Mouse (Mus musculus): ENCODE results near the gene Dram1. TPM values are rescaled to one million over a fixed set of nuclear protein-coding genes. Genes with fewer than 3 reads are reported as not detected.

Dram1 gene
- polyA plus RNA-seq, 1 experiment from 2014 or later, result 1.0 TPM

- no peaks in the 10 kb centered on the region for H3K4me1 ChIP-seq
- ATAC-seq (ENCODE audit: low FRiP score, low read depth), result no peak
- H3K4me2 ChIP-seq (replicated peaks), result no peak overlapping the region
- H3K36me3 ChIP-seq, result peaks cover 10% of the 10 kb centered on the region
- no peaks in the 10 kb centered on the region for H3K9me3 ChIP-seq
- H3K9ac ChIP-seq, result no peak overlapping the region
- H3K4me3 ChIP-seq, result no peak overlapping the region
- no peaks in the 10 kb centered on the region for H3K27me3 ChIP-seq
- WGBS, result 61% methylated on average over 6 of the region's 6 CpGs
- no peak overlapping the region for H3K27ac ChIP-seq
Observed at GRCm38 (mm10) chr10:88404220-88404619, 25.3 kb upstream of the Dram1 start.

GRCm38 (mm10) chr10:88403021-88403420 lies 24.1 kb upstream of the Dram1 start:
- 90% methylated on average over 4 of the region's 4 CpGs for WGBS
- no peak for ATAC-seq (ENCODE audit: low FRiP score, low read depth)
- Histone ChIP-seq H3K9me3 (no peaks in the 10 kb centered on the region), H3K4me2 (replicated peaks) (no peak overlapping the region), H3K9ac (no peak overlapping the region), H3K36me3 (peaks cover 10% of the 10 kb centered on the region), H3K27ac (no peak overlapping the region), H3K27me3 (no peaks in the 10 kb centered on the region), H3K4me1 (no peaks in the 10 kb centered on the region), H3K4me3 (no peak overlapping the region)

- Histone ChIP-seq H3K9me3 (no peaks in the 10 kb centered on the region), H3K27ac (no peak overlapping the region), H3K27me3 (no peaks in the 10 kb centered on the region), H3K4me3 (no peak overlapping the region), H3K36me3 (peaks cover 10% of the 10 kb centered on the region), H3K9ac (no peak overlapping the region), H3K4me2 (replicated peaks) (no peak overlapping the region), H3K4me1 (no peaks in the 10 kb centered on the region)
- 84% methylated on average over 5 of the region's 5 CpGs for WGBS
- ATAC-seq (ENCODE audit: low FRiP score, low read depth), result no peak
Observed at GRCm38 (mm10) chr10:88399271-88399670, 20.4 kb upstream of the Dram1 start.

- Histone ChIP-seq H3K4me3 (no peak overlapping the region), H3K4me2 (replicated peaks) (no peak overlapping the region), H3K27ac (no peak overlapping the region), H3K36me3 (peaks cover 10% of the 10 kb centered on the region), H3K4me1 (no peaks in the 10 kb centered on the region), H3K9ac (no peak overlapping the region), H3K27me3 (no peaks in the 10 kb centered on the region), H3K9me3 (no peaks in the 10 kb centered on the region)
- no peak for ATAC-seq (ENCODE audit: low FRiP score, low read depth)
- WGBS, result 73% methylated on average over 6 of the region's 6 CpGs
Observed at GRCm38 (mm10) chr10:88398668-88399243, 19.9 kb upstream of the Dram1 start.

- Histone ChIP-seq H3K27ac (no peak overlapping the region), H3K9ac (no peak overlapping the region), H3K4me3 (no peak overlapping the region), H3K4me2 (replicated peaks) (no peak overlapping the region), H3K27me3 (no peaks in the 10 kb centered on the region), H3K4me1 (peaks cover 14% of the 10 kb centered on the region), H3K36me3 (no peaks in the 10 kb centered on the region), H3K9me3 (no peaks in the 10 kb centered on the region)
- 76% methylated on average over 9 of the region's 9 CpGs for WGBS
- no peak for ATAC-seq (ENCODE audit: low FRiP score, low read depth)
Observed at GRCm38 (mm10) chr10:88392181-88392847, 13.4 kb upstream of the Dram1 start.

- H3K4me3 ChIP-seq, result no peak overlapping the region
- H3K4me1 ChIP-seq, result peaks cover 14% of the 10 kb centered on the region
- H3K27me3 ChIP-seq, result no peaks in the 10 kb centered on the region
- ATAC-seq (ENCODE audit: low FRiP score, low read depth), result no peak
- H3K4me2 ChIP-seq (replicated peaks), result no peak overlapping the region
- no peak overlapping the region for H3K9ac ChIP-seq
- WGBS, result 86% methylated on average over 9 of the region's 9 CpGs
- no peaks in the 10 kb centered on the region for H3K36me3 ChIP-seq
- H3K9me3 ChIP-seq, result no peaks in the 10 kb centered on the region
- H3K27ac ChIP-seq, result no peak overlapping the region
Observed at GRCm38 (mm10) chr10:88391495-88391894, 12.6 kb upstream of the Dram1 start.

GRCm38 (mm10) chr10:88390096-88390790 lies 11.4 kb upstream of the Dram1 start:
- 30% methylated on average over 10 of the region's 10 CpGs for WGBS
- Histone ChIP-seq H3K9me3 (no peaks in the 10 kb centered on the region), H3K27ac (no peak overlapping the region), H3K27me3 (no peaks in the 10 kb centered on the region), H3K36me3 (no peaks in the 10 kb centered on the region), H3K4me2 (replicated peaks) (peak overlapping the region; percentile 17; the same call in 1 of the 2 replicates), H3K9ac (no peak overlapping the region), H3K4me3 (no peak overlapping the region), H3K4me1 (peaks cover 14% of the 10 kb centered on the region)
- no peak; the same call in 1 of the 2 replicates for ATAC-seq (ENCODE audit: low FRiP score, low read depth)

GRCm38 (mm10) chr10:88389576-88389975 lies 10.7 kb upstream of the Dram1 start:
- Histone ChIP-seq H3K9me3 (no peaks in the 10 kb centered on the region), H3K27ac (no peak overlapping the region), H3K4me1 (peaks cover 14% of the 10 kb centered on the region), H3K4me3 (no peak overlapping the region), H3K27me3 (no peaks in the 10 kb centered on the region), H3K4me2 (replicated peaks) (no peak overlapping the region), H3K36me3 (no peaks in the 10 kb centered on the region), H3K9ac (no peak overlapping the region)
- ATAC-seq (ENCODE audit: low FRiP score, low read depth), result no peak
- WGBS, result 25% methylated on average over 4 of the region's 4 CpGs

- Histone ChIP-seq H3K9me3 (no peaks in the 10 kb centered on the region), H3K9ac (no peak overlapping the region), H3K27me3 (no peaks in the 10 kb centered on the region), H3K27ac (no peak overlapping the region), H3K4me1 (peaks cover 20% of the 10 kb centered on the region), H3K4me3 (no peak overlapping the region), H3K4me2 (replicated peaks) (no peak overlapping the region), H3K36me3 (no peaks in the 10 kb centered on the region)
- WGBS, result 75% methylated on average over 6 of the region's 6 CpGs
- ATAC-seq (ENCODE audit: low FRiP score, low read depth), result no peak
Observed at GRCm38 (mm10) chr10:88386251-88386650, 7.4 kb upstream of the Dram1 start.

GRCm38 (mm10) chr10:88385758-88386157 lies 6.9 kb upstream of the Dram1 start:
- Histone ChIP-seq H3K4me2 (replicated peaks) (no peak overlapping the region), H3K9me3 (no peaks in the 10 kb centered on the region), H3K36me3 (no peaks in the 10 kb centered on the region), H3K9ac (no peak overlapping the region), H3K4me1 (peaks cover 25% of the 10 kb centered on the region), H3K27me3 (no peaks in the 10 kb centered on the region), H3K27ac (no peak overlapping the region), H3K4me3 (no peak overlapping the region)
- 74% methylated on average over 6 of the region's 6 CpGs for WGBS
- ATAC-seq (ENCODE audit: low FRiP score, low read depth), result no peak

GRCm38 (mm10) chr10:88385290-88385689 lies 6.4 kb upstream of the Dram1 start:
- Histone ChIP-seq H3K4me2 (replicated peaks) (no peak overlapping the region), H3K9ac (no peak overlapping the region), H3K27ac (no peak overlapping the region), H3K9me3 (no peaks in the 10 kb centered on the region), H3K4me1 (peaks cover 26% of the 10 kb centered on the region), H3K36me3 (no peaks in the 10 kb centered on the region), H3K27me3 (no peaks in the 10 kb centered on the region), H3K4me3 (no peak overlapping the region)
- no peak for ATAC-seq (ENCODE audit: low FRiP score, low read depth)
- WGBS, result 89% methylated on average over 11 of the region's 11 CpGs

GRCm38 (mm10) chr10:88384081-88384480 lies 5.2 kb upstream of the Dram1 start:
- WGBS, result 47% methylated on average over 5 of the region's 5 CpGs
- no peak for ATAC-seq (ENCODE audit: low FRiP score, low read depth)

More at GRCm38 (mm10) chr10:88384081-88384480, 5.2 kb upstream of the Dram1 start:
- H3K27ac ChIP-seq, result no peak overlapping the region
- H3K4me3 ChIP-seq, result no peak overlapping the region
- H3K9me3 ChIP-seq, result no peaks in the 10 kb centered on the region
- H3K27me3 ChIP-seq, result no peaks in the 10 kb centered on the region
- H3K36me3 ChIP-seq, result no peaks in the 10 kb centered on the region
- H3K9ac ChIP-seq, result no peak overlapping the region
- peaks cover 23% of the 10 kb centered on the region for H3K4me1 ChIP-seq
- no peak overlapping the region for H3K4me2 ChIP-seq (replicated peaks)

Data from limb, embryonic 13.5 days (tissue).